9 mouse cellular contexts compared by ENCODE assay signal in the genomic region with DNA sequence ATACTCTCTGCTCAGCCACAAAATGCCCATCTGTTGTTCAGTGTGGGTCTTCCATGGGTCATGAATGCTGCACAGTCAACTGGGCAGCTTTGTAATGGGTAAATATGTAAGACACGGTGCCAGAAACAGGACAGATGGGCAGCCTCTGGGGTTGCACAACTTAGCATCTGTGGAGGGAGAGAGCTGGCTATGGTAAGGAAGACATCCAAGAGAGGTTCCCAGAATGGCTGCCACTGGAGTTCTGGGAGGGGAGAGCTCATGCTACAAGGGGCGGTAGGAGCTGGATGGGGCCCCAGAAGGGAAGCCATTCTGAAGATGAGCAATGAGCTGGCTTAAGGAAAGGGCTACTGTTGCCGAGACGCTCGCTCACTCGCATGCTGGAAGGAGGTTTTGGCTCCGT. TPM values are rescaled to one million over a fixed set of nuclear protein-coding genes. Genes with fewer than 3 reads are reported as not detected.
DNase-seq lines count a peak whose midpoint lies in the region; ATAC-seq lines count a peak whose summit lies in the region.
"Had no signal": no experiment of that assay in that cellular context is flagged by ENCODE, and none has a peak within 500 bp of the region (broad histone marks: within the 10 kb centered on the region; RNA-seq: fewer than 3 reads in every experiment).

No protein-coding gene starts in this region.

- H3K27ac ChIP-seq in heart, embryonic 10.5 days, result peak overlapping the region; percentile 31; the same call in 1 of the 2 replicates
- no peak overlapping the region for H3K27ac ChIP-seq in heart, embryonic 11.5 days (ENCODE audit: low read depth, low read length)
- H3K27ac ChIP-seq in midbrain, embryonic 12.5 days (replicated peaks), result peak overlapping the region; percentile 39; the same call in 1 of the 2 replicates
- no peak overlapping the region for H3K27ac ChIP-seq in midbrain, embryonic 13.5 days

- no peak overlapping the region for H3K4me3 ChIP-seq in heart, embryonic 10.5 days
- H3K4me3 ChIP-seq in heart, embryonic 11.5 days (ENCODE audit: low read depth, low read length), result no peak overlapping the region
- no peak overlapping the region for H3K4me3 ChIP-seq in midbrain, embryonic 12.5 days
- no peak overlapping the region for H3K4me3 ChIP-seq in midbrain, embryonic 13.5 days (replicated peaks)

- no peak overlapping the region for H3K9ac ChIP-seq in heart, embryonic 11.5 days (ENCODE audit: low read depth, low read length)
- no peak overlapping the region for H3K9ac ChIP-seq in midbrain, embryonic 12.5 days (replicated peaks)
- no peak overlapping the region for H3K9ac ChIP-seq in midbrain, embryonic 13.5 days (replicated peaks)

- peaks cover 30% of the 10 kb centered on the region for H3K4me1 ChIP-seq in heart, embryonic 10.5 days
- H3K4me1 ChIP-seq in heart, embryonic 11.5 days (ENCODE audit: control insufficient read depth, insufficient read depth, low read length), result peaks cover 19% of the 10 kb centered on the region
- H3K4me1 ChIP-seq in midbrain, embryonic 12.5 days, result peaks cover 12% of the 10 kb centered on the region
- peaks cover 11% of the 10 kb centered on the region for H3K4me1 ChIP-seq in midbrain, embryonic 13.5 days (replicated peaks)

- DNase-seq in heart, embryonic 10.5 days (ENCODE audit: low spot score), result no peak
- DNase-seq in gastrocnemius, postnatal 25 days, result peak; percentile 50
- peak; percentile 49 for DNase-seq in retina, postnatal 1 day
- no peak for DNase-seq in spleen, postnatal 10 days (ENCODE audit: low spot score in 2 of 2)
- no peak for DNase-seq in thymus, adult 18-20 months

- ATAC-seq in heart, embryonic 11.5 days (replicated peaks; ENCODE audit: insufficient number of reproducible peaks, low FRiP score, low TSS enrichment), result no peak
- no peak for ATAC-seq in midbrain, embryonic 12.5 days (ENCODE audit: low FRiP score, low read depth)
- no peak for ATAC-seq in midbrain, embryonic 13.5 days

- WGBS in heart, embryonic 10.5 days, result 90% methylated on average over 7 of the region's 7 CpGs
- whole genome bisulfite sequencing in heart, embryonic 11.5 days (ENCODE audit: insufficient replicate concordance), result 86% methylated on average over 7 of the region's 7 CpGs
- 81% methylated on average over 7 of the region's 7 CpGs for WGBS in midbrain, embryonic 12.5 days
- 83% methylated on average over 7 of the region's 7 CpGs for WGBS in midbrain, embryonic 13.5 days

- H3K27me3 ChIP-seq in heart, embryonic 10.5 days (ENCODE audit: insufficient read depth, poor library complexity, severe bottlenecking), result 0 out of 2 replicates have a peak, but pooled peaks cover 3% of the 10 kb centered on the region
- H3K27me3 ChIP-seq in heart, embryonic 11.5 days (ENCODE audit: control insufficient read depth, insufficient read depth, low read length), result peaks cover 3% of the 10 kb centered on the region; the same call in 1 of the 2 replicates
- no peaks in the 10 kb centered on the region for H3K27me3 ChIP-seq in midbrain, embryonic 12.5 days
- H3K27me3 ChIP-seq in midbrain, embryonic 13.5 days, result no peaks in the 10 kb centered on the region

- no peaks in the 10 kb centered on the region; the same call in 1 of the 2 replicates for H3K9me3 ChIP-seq in heart, embryonic 10.5 days
- peaks cover 6% of the 10 kb centered on the region; the same call in 1 of the 2 replicates for H3K9me3 ChIP-seq in heart, embryonic 11.5 days (replicated peaks; ENCODE audit: control insufficient read depth, low read length)
- peaks cover 4% of the 10 kb centered on the region; the same call in 1 of the 2 replicates for H3K9me3 ChIP-seq in midbrain, embryonic 12.5 days
- H3K9me3 ChIP-seq in midbrain, embryonic 13.5 days, result no peaks in the 10 kb centered on the region

- no peak overlapping the region for H3K4me2 ChIP-seq in heart, embryonic 11.5 days
- H3K4me2 ChIP-seq in midbrain, embryonic 12.5 days (replicated peaks), result no peak overlapping the region
- no peak overlapping the region for H3K4me2 ChIP-seq in midbrain, embryonic 13.5 days (replicated peaks)

- H3K36me3 ChIP-seq in heart, embryonic 10.5 days, result peaks cover 8% of the 10 kb centered on the region
- peaks cover 6% of the 10 kb centered on the region for H3K36me3 ChIP-seq in heart, embryonic 11.5 days (ENCODE audit: control insufficient read depth, insufficient read depth, low read length)
- H3K36me3 ChIP-seq in midbrain, embryonic 12.5 days, result peaks cover 15% of the 10 kb centered on the region
- peaks cover 3% of the 10 kb centered on the region for H3K36me3 ChIP-seq in midbrain, embryonic 13.5 days
- H3K36me3 ChIP-seq: G1E had no signal

RNA-seq across cellular contexts. Expression of a gene that starts 58.7 kb away (rescaled TPM):
- 1.8 and 3.8 TPM in 2 replicates for polyA plus RNA-seq in heart, embryonic 10.5 days (2016; fragmentation: Nextera tagmentation; extraction: Ambion mirVana)
- polyA plus RNA-seq in heart, embryonic 11.5 days (2014; fragmentation: Nextera tagmentation; extraction: Ambion mirVana), result 3.9 and 4.5 TPM in 2 replicates
- 4.3 and 5.6 TPM in 2 replicates for polyA plus RNA-seq in midbrain, embryonic 12.5 days (2016; fragmentation: Nextera tagmentation; extraction: Ambion mirVana)
- polyA plus RNA-seq in midbrain, embryonic 13.5 days (2015; fragmentation: Nextera tagmentation; extraction: Ambion mirVana), result 2.9 and 3.0 TPM in 2 replicates
- total RNA-seq in gastrocnemius, postnatal 25 days (2021), result 10 to 100 TPM; 11.6 to 13.0 TPM
- polyA plus RNA-seq: G1E had no signal

Comparison
In these comparisons a context has a peak if more than half of its experiments do, and no peak if none do; other contexts are left out.
1. H3K27ac ChIP-seq: peak in heart, embryonic 10.5 days (single experiment) and midbrain, embryonic 12.5 days (single experiment); none in heart, embryonic 11.5 days (single experiment) and midbrain, embryonic 13.5 days (single experiment).
2. DNase-seq: peak in gastrocnemius, postnatal 25 days (single experiment) and retina, postnatal 1 day (single experiment); none in heart, embryonic 10.5 days (single experiment), spleen, postnatal 10 days (0 of 2) and thymus, adult 18-20 months (0 of 2).